Mouse (Mus musculus): ENCODE results near the gene Mthfd2. TPM values are rescaled to one million over a fixed set of nuclear protein-coding genes. Genes with fewer than 3 reads are reported as not detected.

The Mthfd2 gene
- polyA plus RNA-seq (2015; fragmentation: Nextera tagmentation; extraction: Ambion mirVana): 36.4 and 43.5 TPM in 2 replicates

- peak within 1 kb of the TSS; percentile 83 for H3K4me3 ChIP-seq (ENCODE audit: low read length)
- peak within 1 kb of the TSS; percentile 96 for H3K27ac ChIP-seq (ENCODE audit: low read length)
- peak; percentile 99 for ATAC-seq
- no peaks in the 10 kb centered on the region for H3K9me3 ChIP-seq (ENCODE audit: control insufficient read depth, low read length)
- H3K4me2 ChIP-seq (ENCODE audit: low read depth, low read length): peak within 1 kb of the TSS; percentile 83
- peak within 1 kb of the TSS; percentile 90 for H3K9ac ChIP-seq (ENCODE audit: low read depth, low read length)
- peaks cover 9% of the 10 kb centered on the region for H3K4me1 ChIP-seq (ENCODE audit: control insufficient read depth, insufficient read depth, low read length)
- H3K36me3 ChIP-seq (ENCODE audit: control insufficient read depth, insufficient read depth, low read length): peaks cover 5% of the 10 kb centered on the region; the same call in 1 of the 2 replicates
- WGBS: 1% methylated on average over 63 of the region's 65 CpGs
- H3K27me3 ChIP-seq (replicated peaks; ENCODE audit: control insufficient read depth, insufficient read depth, low read length): no peaks in the 10 kb centered on the region
These were observed at the start of gene Mthfd2, which contains the start of gene Mob1a for GRCm38 (mm10) chr6:83325525-83326393. Mthfd2 (minus strand) TSS chr6:83325908. Mob1a (plus strand) TSS chr6:83326016.

- 82% methylated on average over 9 of the region's 9 CpGs for WGBS
- Histone ChIP-seq H3K9ac (ENCODE audit: low read depth, low read length) (no peak overlapping the region), H3K4me2 (ENCODE audit: low read depth, low read length) (no peak overlapping the region), H3K4me3 (ENCODE audit: low read length) (no peak overlapping the region), H3K4me1 (ENCODE audit: control insufficient read depth, insufficient read depth, low read length) (no peaks in the 10 kb centered on the region), H3K9me3 (ENCODE audit: control insufficient read depth, low read length) (no peaks in the 10 kb centered on the region), H3K27ac (ENCODE audit: low read length) (no peak overlapping the region), H3K27me3 (replicated peaks; ENCODE audit: control insufficient read depth, insufficient read depth, low read length) (no peaks in the 10 kb centered on the region), H3K36me3 (ENCODE audit: control insufficient read depth, insufficient read depth, low read length) (peaks cover 52% of the 10 kb centered on the region)
- no peak for ATAC-seq
These were observed 48.1 kb upstream of the Mthfd2 start for GRCm38 (mm10) chr6:83373704-83374300.

GRCm38 (mm10) chr6:83371350-83371749 is 45.6 kb upstream of the Mthfd2 start:
- Histone ChIP-seq H3K4me3 (ENCODE audit: low read length) (no peak overlapping the region), H3K9me3 (ENCODE audit: control insufficient read depth, low read length) (no peaks in the 10 kb centered on the region), H3K4me2 (ENCODE audit: low read depth, low read length) (no peak overlapping the region), H3K9ac (ENCODE audit: low read depth, low read length) (no peak overlapping the region), H3K27ac (ENCODE audit: low read length) (no peak overlapping the region), H3K27me3 (replicated peaks; ENCODE audit: control insufficient read depth, insufficient read depth, low read length) (no peaks in the 10 kb centered on the region), H3K4me1 (ENCODE audit: control insufficient read depth, insufficient read depth, low read length) (no peaks in the 10 kb centered on the region), H3K36me3 (ENCODE audit: control insufficient read depth, insufficient read depth, low read length) (peaks cover 54% of the 10 kb centered on the region)
- no peak for ATAC-seq
- 91% methylated on average over 3 of the region's 3 CpGs for WGBS

GRCm38 (mm10) chr6:83370316-83370965 is 44.7 kb upstream of the Mthfd2 start:
- no peak overlapping the region for H3K4me2 ChIP-seq (ENCODE audit: low read depth, low read length)
- H3K36me3 ChIP-seq (ENCODE audit: control insufficient read depth, insufficient read depth, low read length): peaks cover 48% of the 10 kb centered on the region
- H3K27me3 ChIP-seq (replicated peaks; ENCODE audit: control insufficient read depth, insufficient read depth, low read length): no peaks in the 10 kb centered on the region
- H3K9me3 ChIP-seq (ENCODE audit: control insufficient read depth, low read length): no peaks in the 10 kb centered on the region
- no peak overlapping the region for H3K27ac ChIP-seq (ENCODE audit: low read length)
- H3K4me3 ChIP-seq (ENCODE audit: low read length): no peak overlapping the region
- H3K9ac ChIP-seq (ENCODE audit: low read depth, low read length): no peak overlapping the region
- ATAC-seq: no peak
- WGBS: 76% methylated on average over 21 of the region's 21 CpGs
- no peaks in the 10 kb centered on the region for H3K4me1 ChIP-seq (ENCODE audit: control insufficient read depth, insufficient read depth, low read length)

- Histone ChIP-seq H3K27me3 (replicated peaks; ENCODE audit: control insufficient read depth, insufficient read depth, low read length) (no peaks in the 10 kb centered on the region), H3K4me2 (ENCODE audit: low read depth, low read length) (no peak overlapping the region), H3K36me3 (ENCODE audit: control insufficient read depth, insufficient read depth, low read length) (peaks cover 10% of the 10 kb centered on the region), H3K4me1 (ENCODE audit: control insufficient read depth, insufficient read depth, low read length) (no peaks in the 10 kb centered on the region), H3K4me3 (ENCODE audit: low read length) (no peak overlapping the region), H3K27ac (ENCODE audit: low read length) (no peak overlapping the region), H3K9ac (ENCODE audit: low read depth, low read length) (no peak overlapping the region), H3K9me3 (ENCODE audit: control insufficient read depth, low read length) (no peaks in the 10 kb centered on the region)
- WGBS: 85% methylated on average over 12 of the region's 12 CpGs
- no peak for ATAC-seq
These were observed 37.4 kb upstream of the Mthfd2 start for GRCm38 (mm10) chr6:83363075-83363474.

GRCm38 (mm10) chr6:83361523-83362248 is 36.0 kb upstream of the Mthfd2 start:
- no peaks in the 10 kb centered on the region for H3K9me3 ChIP-seq (ENCODE audit: control insufficient read depth, low read length)
- WGBS: 88% methylated on average over 11 of the region's 11 CpGs
- H3K4me1 ChIP-seq (ENCODE audit: control insufficient read depth, insufficient read depth, low read length): no peaks in the 10 kb centered on the region
- no peak for ATAC-seq
- H3K9ac ChIP-seq (ENCODE audit: low read depth, low read length): no peak overlapping the region
- H3K27me3 ChIP-seq (replicated peaks; ENCODE audit: control insufficient read depth, insufficient read depth, low read length): no peaks in the 10 kb centered on the region
- no peak overlapping the region for H3K27ac ChIP-seq (ENCODE audit: low read length)
- H3K36me3 ChIP-seq (ENCODE audit: control insufficient read depth, insufficient read depth, low read length): peaks cover 6% of the 10 kb centered on the region
- H3K4me3 ChIP-seq (ENCODE audit: low read length): no peak overlapping the region
- no peak overlapping the region for H3K4me2 ChIP-seq (ENCODE audit: low read depth, low read length)

- H3K4me2 ChIP-seq (ENCODE audit: low read depth, low read length): no peak overlapping the region
- ATAC-seq: no peak
- WGBS: 89% methylated on average over 10 of the region's 10 CpGs
These were observed 31.7 kb upstream of the Mthfd2 start for GRCm38 (mm10) chr6:83357436-83357835.

GRCm38 (mm10) chr6:83356569-83357138 is 30.9 kb upstream of the Mthfd2 start:
- Histone ChIP-seq H3K36me3 (ENCODE audit: control insufficient read depth, insufficient read depth, low read length) (peaks cover 3% of the 10 kb centered on the region), H3K27me3 (replicated peaks; ENCODE audit: control insufficient read depth, insufficient read depth, low read length) (no peaks in the 10 kb centered on the region), H3K4me2 (ENCODE audit: low read depth, low read length) (no peak overlapping the region)

More at GRCm38 (mm10) chr6:83357436-83357835, 31.7 kb upstream of the Mthfd2 start:
- Histone ChIP-seq H3K4me1 (ENCODE audit: control insufficient read depth, insufficient read depth, low read length) (peaks cover 7% of the 10 kb centered on the region; the same call in 1 of the 2 replicates), H3K36me3 (ENCODE audit: control insufficient read depth, insufficient read depth, low read length) (peaks cover 6% of the 10 kb centered on the region), H3K4me3 (ENCODE audit: low read length) (no peak overlapping the region), H3K9me3 (ENCODE audit: control insufficient read depth, low read length) (no peaks in the 10 kb centered on the region), H3K27me3 (replicated peaks; ENCODE audit: control insufficient read depth, insufficient read depth, low read length) (no peaks in the 10 kb centered on the region), H3K9ac (ENCODE audit: low read depth, low read length) (no peak overlapping the region), H3K27ac (ENCODE audit: low read length) (no peak overlapping the region)

More at GRCm38 (mm10) chr6:83356569-83357138, 30.9 kb upstream of the Mthfd2 start:
- Histone ChIP-seq H3K9ac (ENCODE audit: low read depth, low read length) (no peak overlapping the region), H3K4me3 (ENCODE audit: low read length) (no peak overlapping the region), H3K4me1 (ENCODE audit: control insufficient read depth, insufficient read depth, low read length) (peaks cover 12% of the 10 kb centered on the region; the same call in 1 of the 2 replicates), H3K9me3 (ENCODE audit: control insufficient read depth, low read length) (no peaks in the 10 kb centered on the region), H3K27ac (ENCODE audit: low read length) (no peak overlapping the region)
- 23% methylated on average over 7 of the region's 7 CpGs for WGBS
- peak; percentile 47 for ATAC-seq
